Mouse (Mus musculus): ENCODE measurements around the gene Apbb1.

Apbb1 gene

DNA sequence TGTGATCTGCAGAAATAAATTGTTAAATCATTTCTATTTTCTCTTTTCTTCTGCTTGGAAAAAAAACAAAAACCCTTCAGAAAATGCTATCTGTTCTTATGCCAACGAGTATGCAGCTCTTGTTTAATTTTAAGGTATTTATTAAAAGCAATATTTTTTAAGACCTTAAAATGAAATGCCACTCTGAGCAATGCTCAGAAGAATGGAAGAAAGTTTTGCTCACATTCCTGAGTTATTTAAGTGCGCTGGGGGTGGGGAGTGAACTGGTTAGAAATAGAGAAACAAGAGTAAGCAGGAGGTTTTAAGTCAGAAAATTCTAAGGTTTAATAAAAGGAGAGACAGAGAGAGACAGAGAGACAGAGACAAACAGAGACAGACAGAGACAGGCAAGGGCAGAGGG lies 61.7 kb downstream of the Apbb1 start:
- in situ Hi-C loops (cut with MboI, MseI): loop anchor here (5.0 kb wide), 1 partner anchor 487 kb away; the partner anchor contains the start of gene Olfr676

DNA sequence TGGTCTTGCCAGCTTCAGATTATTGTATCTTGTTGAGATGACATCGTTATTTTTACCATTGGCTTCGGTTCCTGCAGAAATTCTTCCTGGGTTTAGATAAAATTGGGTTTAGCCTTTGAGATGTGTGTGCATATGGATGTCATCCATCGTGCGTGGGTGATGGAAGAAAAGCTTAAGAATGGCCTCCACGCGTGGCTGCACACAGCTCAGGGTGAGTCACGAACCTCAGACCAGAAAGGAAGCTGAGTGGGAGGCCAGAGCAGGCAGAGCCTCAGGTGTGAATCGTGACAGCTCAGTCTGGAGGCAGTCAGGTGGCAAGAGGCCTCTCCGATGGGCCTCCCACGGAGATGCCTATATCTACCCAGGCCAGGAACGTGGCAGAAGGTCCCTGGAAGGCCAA lies 62.1 kb downstream of the Apbb1 start:
- in situ Hi-C loops (cut with MboI, MseI): loop anchor here (5.0 kb wide), 1 partner anchor 487 kb away; the partner anchor contains the start of gene Olfr676

DNA sequence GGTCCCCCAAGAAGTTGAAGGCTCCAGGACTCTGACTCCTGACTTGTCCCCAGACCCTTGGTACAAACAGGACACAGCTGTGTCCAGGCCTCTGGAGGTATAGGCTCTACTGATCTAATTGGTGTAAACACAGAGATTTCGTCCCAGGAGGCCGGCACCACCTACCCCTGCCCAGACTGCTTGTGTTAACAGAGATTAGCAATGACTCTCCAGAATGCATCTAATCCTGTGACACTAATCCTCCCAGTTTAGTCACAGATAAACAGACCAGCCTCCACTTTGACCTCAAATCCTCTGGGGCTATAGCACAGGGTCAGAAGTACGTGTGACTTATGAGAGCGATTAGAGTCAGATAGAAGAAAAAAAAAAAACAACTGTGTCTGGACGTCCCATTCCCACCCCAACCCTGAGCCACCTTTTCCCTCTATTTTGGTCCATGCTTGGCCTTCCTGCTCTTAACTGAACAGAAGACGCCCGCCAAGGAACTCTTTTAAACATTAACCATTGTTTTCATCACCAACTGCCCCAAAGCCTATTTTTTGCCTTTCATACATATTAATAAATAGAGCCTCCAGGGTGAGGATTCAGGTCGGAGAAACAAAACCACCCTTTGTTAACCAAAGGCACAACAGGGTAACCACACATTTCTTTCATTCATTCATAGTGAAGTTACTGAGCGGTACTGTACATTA lies 64.6 kb downstream of the Apbb1 start:
- in situ Hi-C loops (cut with MboI, MseI): loop anchor here (5.0 kb wide), 1 partner anchor 485 kb away; the partner anchor contains the start of gene Olfr676

- in situ Hi-C loops (cut with MboI, MseI): loop anchor here (5.0 kb wide), 1 partner anchor 483 kb away; the partner anchor contains the start of gene Olfr676
Measured at GRCm38 (mm10) chr7:105515178-105515577, 66.3 kb downstream of the Apbb1 start.

DNA sequence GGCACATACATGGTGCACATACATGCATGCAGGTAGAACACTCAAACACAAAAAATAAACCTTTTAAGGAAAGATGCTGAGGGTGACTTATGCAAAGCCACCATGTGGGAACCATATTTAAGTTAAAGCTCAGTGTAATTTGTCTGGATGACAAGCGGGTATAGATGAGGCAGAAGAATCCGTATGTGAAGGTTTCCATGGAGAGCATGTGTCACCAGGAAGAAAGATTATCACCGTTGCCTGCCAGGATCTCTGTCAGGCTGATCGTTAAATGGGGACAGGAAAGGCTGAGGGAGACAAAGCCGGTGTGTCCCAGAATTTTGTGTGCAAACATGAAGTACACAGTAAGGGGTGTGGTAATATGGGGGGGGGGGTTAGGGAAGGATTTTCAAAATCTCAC lies 66.9 kb downstream of the Apbb1 start:
- in situ Hi-C loops (cut with MboI, MseI): loop anchor here (5.0 kb wide), 1 partner anchor 267 kb away; no protein-coding TSS in a partner anchor

DNA sequence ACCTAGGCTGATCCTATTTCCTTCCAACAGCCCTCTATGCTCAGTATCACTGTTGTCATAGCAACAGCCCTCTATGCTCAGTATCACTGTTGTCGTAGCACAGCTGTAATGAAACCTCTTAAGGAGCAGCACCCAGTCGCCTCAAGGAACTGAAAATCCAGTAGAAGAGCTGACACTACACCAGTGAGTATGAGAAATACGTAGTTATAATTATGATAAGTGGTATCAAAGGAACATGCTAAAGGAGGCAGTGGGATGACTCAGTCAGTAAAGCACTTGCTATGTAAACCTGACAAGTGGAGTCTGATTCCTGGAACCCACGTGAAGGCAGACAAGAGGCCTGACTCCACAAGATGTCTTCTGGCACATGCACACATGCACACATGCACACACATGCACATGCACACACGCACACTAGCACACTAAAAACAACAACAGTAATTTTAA lies 67.6 kb downstream of the Apbb1 start:
- in situ Hi-C loops (cut with MboI, MseI): loop anchor here (5.0 kb wide), 1 partner anchor 267 kb away; no protein-coding TSS in a partner anchor

GRCm38 (mm10) chr7:105510143-105510542 lies 71.3 kb downstream of the Apbb1 start:
- in situ Hi-C loops (cut with MboI, MseI): loop anchor here (5.0 kb wide), 1 partner anchor 263 kb away; no protein-coding TSS in a partner anchor
